Mouse (Mus musculus) G1E-ER4 (cell line): Measurements from ENCODE around the gene Gatad2b. TPM values are rescaled to one million over a fixed set of nuclear protein-coding genes. Genes with fewer than 3 reads are reported as not detected.

Experiments
- GATA1 ChIP-seq: IDR thresholded peaks from one replicate; pipeline ENCODE4 v1.8.0; 2012; ENCODE audit warnings: low read length, inconsistent platforms
- polyA plus RNA-seq: library from polyadenylated mRNA; stranded (reverse); fragments of >175 nt; gene quantifications from 2 replicates; pipeline ENCODE4 v1.2.3, GENCODE M21; 2012

Gene Gatad2b
- 3.0 and 3.6 TPM in 2 replicates for polyA plus RNA-seq

GRCm38 (mm10) chr3:90292345-90293275 is at the start of gene Gatad2b:
TSS of gene Gatad2b (plus strand) at chr3:90293178.
- TF ChIP-seq GATA1 = no peak

- no peak for TF ChIP-seq GATA1
Observed at GRCm38 (mm10) chr3:90245406-90245805, 47.6 kb upstream of the Gatad2b start.

GRCm38 (mm10) chr3:90247630-90247959 is 45.4 kb upstream of the Gatad2b start:
- no peak for TF ChIP-seq GATA1

- no peak for TF ChIP-seq GATA1
Observed at GRCm38 (mm10) chr3:90247960-90248745, 44.8 kb upstream of the Gatad2b start, which contains the start of gene Slc39a1. TSS of gene Slc39a1 (plus strand) at chr3:90248172.

- no peak for TF ChIP-seq GATA1
Observed at GRCm38 (mm10) chr3:90248746-90249100, 44.3 kb upstream of the Gatad2b start.

GRCm38 (mm10) chr3:90250791-90251190 is 42.2 kb upstream of the Gatad2b start:
- TF ChIP-seq GATA1 = no peak

- TF ChIP-seq GATA1 = no peak
Observed at GRCm38 (mm10) chr3:90253653-90254418, 39.1 kb upstream of the Gatad2b start, which contains the start of gene Crtc2. TSS of gene Crtc2 (plus strand) at chr3:90254163.

GRCm38 (mm10) chr3:90254419-90255193 is 38.4 kb upstream of the Gatad2b start:
- TF ChIP-seq GATA1 = no peak

- no peak for TF ChIP-seq GATA1
Observed at GRCm38 (mm10) chr3:90255194-90255565, 37.8 kb upstream of the Gatad2b start.

GRCm38 (mm10) chr3:90255784-90256353 is 37.1 kb upstream of the Gatad2b start:
- no peak for TF ChIP-seq GATA1

GRCm38 (mm10) chr3:90256731-90257530 is 36.0 kb upstream of the Gatad2b start:
- no peak for TF ChIP-seq GATA1

- TF ChIP-seq GATA1 = no peak
Observed at GRCm38 (mm10) chr3:90258521-90258920, 34.5 kb upstream of the Gatad2b start.

GRCm38 (mm10) chr3:90263121-90263771 is 29.7 kb upstream of the Gatad2b start:
- TF ChIP-seq GATA1 = no peak

- no peak for TF ChIP-seq GATA1
Observed at GRCm38 (mm10) chr3:90264687-90265033, 28.3 kb upstream of the Gatad2b start.
